Mouse (Mus musculus): ENCODE measurements around the gene Snai3. TPM values are rescaled to one million over a fixed set of nuclear protein-coding genes. Genes with fewer than 3 reads are reported as not detected.

The Snai3 gene
- 1.5 TPM for polyA plus RNA-seq (2015; fragmentation: Illumina TruSeq; extraction: RNeasy Lipid Tissue Mini Kit (QIAGEN cat#74804); ENCODE audit: insufficient read depth, low replicate concordance)

DNA sequence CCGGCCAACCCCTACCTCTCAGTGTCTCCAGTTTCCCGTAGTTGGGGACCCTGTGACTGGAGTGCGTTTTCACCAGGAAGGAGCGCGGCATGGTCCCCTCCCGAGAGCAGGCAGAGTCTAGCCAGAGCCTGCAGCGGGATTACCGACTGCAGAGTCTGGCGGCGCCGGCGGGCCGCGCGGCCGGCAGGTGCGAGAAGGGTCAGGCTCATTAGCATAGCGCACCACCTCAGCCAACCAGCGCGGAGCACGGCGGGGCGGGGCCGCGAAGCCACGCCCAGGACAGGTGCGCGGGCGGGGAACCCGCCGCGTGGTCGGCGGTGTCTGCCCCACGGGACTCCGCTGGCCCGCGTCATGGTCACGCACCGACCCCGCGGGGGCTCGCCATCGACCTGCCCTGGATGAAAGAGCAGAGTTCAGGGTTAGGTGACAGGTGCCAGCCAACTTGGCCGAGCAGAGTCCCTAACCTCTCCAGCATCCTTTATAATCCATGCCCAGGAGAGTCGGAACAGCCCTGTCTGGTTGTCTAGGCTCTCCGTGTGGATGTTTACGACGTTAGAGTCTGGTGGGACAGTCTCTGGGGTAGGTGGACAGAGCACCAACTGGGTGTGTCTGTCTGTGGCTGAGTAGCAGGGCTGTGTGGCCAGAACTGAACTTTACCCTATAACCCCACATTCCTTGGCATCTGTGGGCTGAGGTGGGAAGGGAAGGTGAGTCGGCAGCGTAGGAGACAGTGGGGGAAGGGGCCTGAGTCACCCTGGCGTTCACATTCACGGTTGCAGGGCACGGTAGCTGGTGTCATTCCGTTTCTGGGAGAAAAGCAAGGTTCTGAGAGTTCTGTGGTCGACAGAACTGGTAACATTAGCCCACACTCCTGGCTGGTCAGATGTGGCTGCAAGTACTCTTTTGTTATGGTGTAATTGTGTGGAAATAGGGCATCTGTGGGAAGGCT, at the start of gene Snai3:
TSS of gene Snai3 (minus strand) at position 210 of the 949 bp plus-strand sequence.

DNA sequence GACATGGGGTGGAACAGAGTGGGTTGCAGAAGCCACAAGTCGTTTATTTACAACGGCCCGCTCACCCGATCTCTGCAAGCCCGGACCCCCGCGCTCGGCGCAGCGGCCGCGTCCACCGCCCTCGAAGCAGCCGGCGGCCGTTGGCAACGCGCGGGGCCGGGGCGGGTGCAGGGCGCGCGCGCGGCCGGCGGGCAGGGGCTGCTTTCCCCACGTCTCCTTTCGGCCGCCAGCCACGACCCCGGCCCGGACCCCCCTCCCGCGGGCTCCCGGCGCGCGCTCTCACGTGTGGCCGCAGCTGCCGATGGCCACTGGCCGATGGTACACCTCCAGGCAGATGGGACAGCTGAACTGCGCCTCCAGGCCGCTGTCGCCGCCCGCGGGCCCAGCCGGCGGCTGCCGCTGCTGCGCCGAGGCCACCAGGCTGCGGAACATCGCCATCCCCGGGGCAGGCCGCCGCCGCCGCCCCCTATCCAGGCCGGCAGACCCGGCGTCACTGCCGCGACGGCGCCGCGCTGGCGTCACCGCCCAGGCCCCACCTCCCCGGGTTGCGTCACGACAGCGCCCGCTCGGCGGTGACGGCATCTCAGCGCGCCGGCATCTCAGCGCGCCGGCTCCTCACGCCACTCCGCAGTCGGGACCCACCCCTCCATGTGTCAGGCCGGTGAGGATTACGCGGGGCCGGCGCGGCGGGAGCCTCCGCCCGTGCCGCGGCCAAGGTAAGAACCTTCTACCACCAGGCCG, 15.2 kb upstream of the Snai3 start, which contains the start of the genes Rnf166 and Ctu2:
TSS of gene Rnf166 (minus strand) at position 485 of the 741 bp plus-strand sequence.
TSS of gene Ctu2 (plus strand) at position 564 of the 741 bp plus-strand sequence.

DNA sequence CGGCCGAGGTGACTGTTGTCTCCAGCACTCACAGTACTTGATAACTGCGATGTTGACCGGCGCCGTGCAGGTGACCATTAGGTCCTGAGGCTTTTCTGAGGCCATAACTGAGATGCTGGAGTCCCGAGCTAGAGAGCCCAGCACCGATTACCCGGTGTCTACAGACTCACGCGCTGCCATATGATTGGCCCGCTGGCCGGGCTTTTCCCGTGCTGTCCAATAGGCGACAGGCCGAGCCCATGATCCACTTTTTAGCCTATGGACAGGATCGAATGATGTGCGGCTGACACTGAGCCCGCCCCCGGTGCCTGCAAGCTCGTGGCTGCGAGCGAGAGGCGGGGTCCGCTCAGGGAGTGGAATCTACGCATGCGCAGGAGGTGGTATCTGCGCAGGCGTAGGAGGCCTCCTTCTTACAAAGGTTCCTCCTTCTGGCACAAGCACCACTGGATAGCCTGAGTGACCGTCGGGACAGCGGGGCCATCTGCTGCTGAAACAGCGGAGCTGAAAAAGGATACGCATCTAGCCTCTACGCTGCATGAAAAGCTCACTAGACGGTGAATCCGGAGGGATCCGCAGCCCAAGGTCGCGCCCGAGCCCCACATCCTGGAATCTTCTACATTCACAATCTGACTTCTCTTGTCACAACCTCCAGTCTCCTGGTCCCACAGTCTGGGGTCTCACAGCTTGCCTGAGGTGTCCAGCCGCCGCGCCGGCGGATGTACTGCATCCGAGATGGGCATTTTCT, 17.1 kb downstream of the Snai3 start, which contains the start of gene Mvd:
TSS of gene Mvd (minus strand) at position 161 of the 745 bp plus-strand sequence.

DNA sequence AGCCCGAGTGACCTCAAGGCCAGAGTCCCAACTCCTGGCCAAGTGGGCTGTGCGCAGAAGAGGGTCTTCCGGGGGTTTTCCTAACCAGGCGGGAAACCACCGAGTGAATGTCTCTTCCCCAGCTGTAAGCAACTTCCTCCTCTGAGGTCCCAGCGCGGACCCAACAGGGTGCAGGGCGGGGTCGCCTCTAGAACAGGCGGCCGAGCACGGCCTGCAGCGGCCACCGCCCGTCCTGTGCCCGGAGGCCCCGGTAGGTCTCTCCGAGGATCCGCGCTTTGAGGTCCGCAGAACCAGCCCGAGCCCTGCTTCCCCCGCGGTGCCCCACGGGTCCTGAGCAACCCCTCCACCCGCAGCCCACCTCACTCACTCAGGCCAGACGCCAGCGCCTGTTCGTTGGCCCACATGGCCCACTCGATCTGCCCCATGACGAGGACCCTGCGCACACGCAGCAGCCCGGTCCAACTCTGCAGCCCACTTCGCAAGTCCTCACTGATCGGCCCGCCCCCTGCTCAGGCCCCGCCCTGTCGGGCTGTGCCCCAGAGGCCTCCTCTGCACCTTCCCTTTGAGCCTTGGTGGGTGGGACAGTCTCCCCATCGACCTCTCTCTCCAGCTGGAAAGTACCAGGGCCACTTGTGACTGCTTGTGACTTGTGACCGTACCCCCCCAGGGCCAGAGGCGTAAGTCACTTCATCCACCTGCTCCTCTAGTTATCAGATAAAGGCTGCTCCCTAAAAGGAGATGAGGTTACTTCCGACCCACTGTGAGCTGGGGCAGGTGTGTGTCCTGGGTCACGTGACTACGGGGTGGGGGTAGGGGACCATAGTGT, 27.9 kb downstream of the Snai3 start, which contains the start of gene Cyba:
TSS of gene Cyba (minus strand) at position 488 of the 826 bp plus-strand sequence.

DNA sequence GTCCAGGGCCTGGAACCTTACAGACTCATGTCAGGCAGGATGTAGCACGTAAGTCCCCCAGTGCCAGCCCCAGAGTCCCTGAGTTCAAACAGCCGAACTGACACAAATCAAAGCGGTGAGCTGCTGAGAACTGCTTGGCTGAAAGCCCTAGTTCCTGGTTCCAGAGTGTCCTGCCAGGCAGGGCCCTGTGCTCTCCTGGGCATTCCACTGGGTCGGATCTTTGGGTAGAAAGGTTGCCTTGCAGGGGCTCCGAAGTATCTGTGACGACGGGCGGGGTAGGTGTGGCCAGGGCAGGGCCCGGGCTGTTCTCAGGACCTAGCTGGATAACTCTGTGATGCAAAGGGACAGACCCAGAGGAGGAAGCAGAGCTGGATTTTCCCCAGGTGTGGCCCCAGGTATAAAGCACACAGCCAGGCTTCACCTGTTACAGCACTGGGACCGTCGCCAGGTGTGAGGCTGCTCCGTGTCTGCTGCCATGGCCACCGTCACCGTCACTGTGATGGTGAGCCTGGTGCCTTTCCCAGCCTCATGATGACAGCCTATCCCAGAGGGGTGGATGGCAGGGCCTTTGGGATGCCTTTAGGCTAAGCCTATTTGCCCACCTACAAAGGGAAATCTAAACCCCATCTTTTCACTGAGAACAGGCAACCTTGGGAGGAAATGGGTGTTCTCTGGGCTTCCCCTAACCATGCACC, 39.0 kb downstream of the Snai3 start, which contains the start of gene Il17c:
TSS of gene Il17c (plus strand) at position 645 of the 695 bp plus-strand sequence.

Other genes with a start within 250 kb of the Snai3 start
- gene Zfpm1, start 178.6 kb downstream of the Snai3 start, polyA plus RNA-seq (2015; fragmentation: Illumina TruSeq; extraction: RNeasy Lipid Tissue Mini Kit (QIAGEN cat#74804); ENCODE audit: insufficient read depth, low replicate concordance), result 2.2 TPM
- gene Trhr2, start 100.0 kb downstream of the Snai3 start, polyA plus RNA-seq (2015; fragmentation: Illumina TruSeq; extraction: RNeasy Lipid Tissue Mini Kit (QIAGEN cat#74804); ENCODE audit: insufficient read depth, low replicate concordance), result not detected
- 32.2 TPM for gene Zc3h18, start 84.1 kb downstream of the Snai3 start, polyA plus RNA-seq (2015; fragmentation: Illumina TruSeq; extraction: RNeasy Lipid Tissue Mini Kit (QIAGEN cat#74804); ENCODE audit: insufficient read depth, low replicate concordance)
- not detected for gene Il17c, start 38.7 kb downstream of the Snai3 start, polyA plus RNA-seq (2015; fragmentation: Illumina TruSeq; extraction: RNeasy Lipid Tissue Mini Kit (QIAGEN cat#74804); ENCODE audit: insufficient read depth, low replicate concordance)
- 98.4 TPM for gene Cyba, start 27.8 kb downstream of the Snai3 start, polyA plus RNA-seq (2015; fragmentation: Illumina TruSeq; extraction: RNeasy Lipid Tissue Mini Kit (QIAGEN cat#74804); ENCODE audit: insufficient read depth, low replicate concordance)
- gene Mvd, start 17.3 kb downstream of the Snai3 start, polyA plus RNA-seq (2015; fragmentation: Illumina TruSeq; extraction: RNeasy Lipid Tissue Mini Kit (QIAGEN cat#74804); ENCODE audit: insufficient read depth, low replicate concordance), result 1.9 TPM
- 17.7 TPM for gene Rnf166, start 15.3 kb upstream of the Snai3 start, polyA plus RNA-seq (2015; fragmentation: Illumina TruSeq; extraction: RNeasy Lipid Tissue Mini Kit (QIAGEN cat#74804); ENCODE audit: insufficient read depth, low replicate concordance)
- 12.3 TPM for gene Ctu2, start 15.4 kb upstream of the Snai3 start, polyA plus RNA-seq (2015; fragmentation: Illumina TruSeq; extraction: RNeasy Lipid Tissue Mini Kit (QIAGEN cat#74804); ENCODE audit: insufficient read depth, low replicate concordance)
- gene Piezo1, start 90.6 kb upstream of the Snai3 start, polyA plus RNA-seq (2015; fragmentation: Illumina TruSeq; extraction: RNeasy Lipid Tissue Mini Kit (QIAGEN cat#74804); ENCODE audit: insufficient read depth, low replicate concordance), result 22.3 TPM
- gene Cdt1, start 107.3 kb upstream of the Snai3 start, polyA plus RNA-seq (2015; fragmentation: Illumina TruSeq; extraction: RNeasy Lipid Tissue Mini Kit (QIAGEN cat#74804); ENCODE audit: insufficient read depth, low replicate concordance), result 12.6 TPM
- 20.1 TPM for gene Aprt, start 116.2 kb upstream of the Snai3 start, polyA plus RNA-seq (2015; fragmentation: Illumina TruSeq; extraction: RNeasy Lipid Tissue Mini Kit (QIAGEN cat#74804); ENCODE audit: insufficient read depth, low replicate concordance)
- 10.4 TPM for gene Galns, start 150.7 kb upstream of the Snai3 start, polyA plus RNA-seq (2015; fragmentation: Illumina TruSeq; extraction: RNeasy Lipid Tissue Mini Kit (QIAGEN cat#74804); ENCODE audit: insufficient read depth, low replicate concordance)
- 39.3 TPM for gene Trappc2l, start 150.9 kb upstream of the Snai3 start, polyA plus RNA-seq (2015; fragmentation: Illumina TruSeq; extraction: RNeasy Lipid Tissue Mini Kit (QIAGEN cat#74804); ENCODE audit: insufficient read depth, low replicate concordance)
- gene Pabpn1l, start 162.0 kb upstream of the Snai3 start, polyA plus RNA-seq (2015; fragmentation: Illumina TruSeq; extraction: RNeasy Lipid Tissue Mini Kit (QIAGEN cat#74804); ENCODE audit: insufficient read depth, low replicate concordance), result not detected
- 13.0 TPM for gene Cbfa2t3, start 238.4 kb upstream of the Snai3 start, polyA plus RNA-seq (2015; fragmentation: Illumina TruSeq; extraction: RNeasy Lipid Tissue Mini Kit (QIAGEN cat#74804); ENCODE audit: insufficient read depth, low replicate concordance)

All from spleen, adult 10 weeks (tissue).